Mouse (Mus musculus): ENCODE results near the gene Sfxn5. TPM values are rescaled to one million over a fixed set of nuclear protein-coding genes. Genes with fewer than 3 reads are reported as not detected.

Gene Sfxn5
- polyA plus RNA-seq, 2 experiments: 0.77 to 1.2 TPM

GRCm38 (mm10) chr6:85306375-85306774, 26.8 kb downstream of the Sfxn5 start:
- H3K27me3 ChIP-seq (ENCODE audit: control insufficient read depth, insufficient read depth, low read length): no peaks in the 10 kb centered on the region
- no peaks in the 10 kb centered on the region for H3K9me3 ChIP-seq (ENCODE audit: control insufficient read depth, low read length)
- WGBS (ENCODE audit: insufficient replicate concordance): 37% methylated on average over 3 of the region's 3 CpGs
- H3K36me3 ChIP-seq (replicated peaks; ENCODE audit: control insufficient read depth, insufficient read depth, low read depth): no peaks in the 10 kb centered on the region
- H3K4me2 ChIP-seq (ENCODE audit: low read depth): no peak overlapping the region
- no peak overlapping the region for H3K27ac ChIP-seq
- ATAC-seq (ENCODE audit: insufficient read depth): no peak
- H3K4me3 ChIP-seq (ENCODE audit: insufficient read depth in 1 of 2, low read depth in 2 of 2, low read length in 2 of 2): no peak overlapping the region
- TF ChIP-seq CTCF (IDR thresholded peaks at IDR 0.05; ENCODE audit: low read depth): no peak
- no peak for TF ChIP-seq EP300 (IDR thresholded peaks at IDR 0.05; ENCODE audit: low read depth)
- H3K4me1 ChIP-seq (replicated peaks; ENCODE audit: control insufficient read depth in 2 of 2, insufficient read depth in 2 of 2, low read length in 1 of 2): 0 out of 4 replicates have a peak, but pooled peaks cover 0 to 4% of the 10 kb centered on the region in 2 experiments
- H3K9ac ChIP-seq (replicated peaks): no peak overlapping the region
- DNase-seq (ENCODE audit: low read depth in 3 of 3, low spot score in 3 of 3): no peak

- ATAC-seq (ENCODE audit: insufficient read depth): no peak
- Histone ChIP-seq H3K9ac (replicated peaks) (no peak overlapping the region), H3K36me3 (replicated peaks; ENCODE audit: control insufficient read depth, insufficient read depth, low read depth) (no peaks in the 10 kb centered on the region)
These were observed 27.4 kb downstream of the Sfxn5 start for GRCm38 (mm10) chr6:85305826-85306225.

GRCm38 (mm10) chr6:85304966-85305365, 28.3 kb downstream of the Sfxn5 start:
- Histone ChIP-seq H3K9ac (replicated peaks) (no peak overlapping the region), H3K4me3 (ENCODE audit: insufficient read depth in 1 of 2, low read depth in 2 of 2, low read length in 2 of 2) (no peak overlapping the region), H3K27ac (no peak overlapping the region), H3K4me1 (replicated peaks; ENCODE audit: control insufficient read depth in 2 of 2, insufficient read depth in 2 of 2, low read length in 1 of 2) (0 out of 4 replicates have a peak, but pooled peaks cover 0 to 4% of the 10 kb centered on the region in 2 experiments), H3K36me3 (replicated peaks; ENCODE audit: control insufficient read depth, insufficient read depth, low read depth) (no peaks in the 10 kb centered on the region), H3K27me3 (ENCODE audit: control insufficient read depth, insufficient read depth, low read length) (no peaks in the 10 kb centered on the region), H3K9me3 (ENCODE audit: control insufficient read depth, low read length) (no peaks in the 10 kb centered on the region), H3K4me2 (ENCODE audit: low read depth) (no peak overlapping the region)
- WGBS (ENCODE audit: insufficient replicate concordance): 55% methylated on average over 5 of the region's 5 CpGs
- TF ChIP-seq CTCF (IDR thresholded peaks at IDR 0.05; ENCODE audit: low read depth) (no peak), EP300 (IDR thresholded peaks at IDR 0.05; ENCODE audit: low read depth) (no peak)
- DNase-seq (ENCODE audit: low read depth in 3 of 3, low spot score in 3 of 3): no peak
- ATAC-seq (ENCODE audit: insufficient read depth): no peak

More at GRCm38 (mm10) chr6:85305826-85306225, 27.4 kb downstream of the Sfxn5 start:
- no peak overlapping the region for H3K4me2 ChIP-seq (ENCODE audit: low read depth)
- H3K9me3 ChIP-seq (ENCODE audit: control insufficient read depth, low read length): no peaks in the 10 kb centered on the region
- no peak overlapping the region for H3K4me3 ChIP-seq (ENCODE audit: insufficient read depth in 1 of 2, low read depth in 2 of 2, low read length in 2 of 2)
- no peak overlapping the region for H3K27ac ChIP-seq
- 0 out of 4 replicates have a peak, but pooled peaks cover 0 to 4% of the 10 kb centered on the region in 2 experiments for H3K4me1 ChIP-seq (replicated peaks; ENCODE audit: control insufficient read depth in 2 of 2, insufficient read depth in 2 of 2, low read length in 1 of 2)
- TF ChIP-seq EP300 (IDR thresholded peaks at IDR 0.05; ENCODE audit: low read depth) (no peak), CTCF (IDR thresholded peaks at IDR 0.05; ENCODE audit: low read depth) (no peak)
- H3K27me3 ChIP-seq (ENCODE audit: control insufficient read depth, insufficient read depth, low read length): no peaks in the 10 kb centered on the region
- DNase-seq (ENCODE audit: low read depth in 3 of 3, low spot score in 3 of 3): no peak

GRCm38 (mm10) chr6:85302326-85303055, 30.7 kb downstream of the Sfxn5 start:
- no peak for DNase-seq (ENCODE audit: low read depth in 3 of 3, low spot score in 3 of 3)

GRCm38 (mm10) chr6:85295384-85296167, 37.6 kb downstream of the Sfxn5 start:
- H3K4me3 ChIP-seq (ENCODE audit: insufficient read depth in 1 of 2, low read depth in 2 of 2, low read length in 2 of 2): no peak overlapping the region
- TF ChIP-seq CTCF (IDR thresholded peaks at IDR 0.05; ENCODE audit: low read depth) (no peak), EP300 (IDR thresholded peaks at IDR 0.05; ENCODE audit: low read depth) (no peak)
- H3K4me1 ChIP-seq (replicated peaks; ENCODE audit: control insufficient read depth in 2 of 2, insufficient read depth in 2 of 2, low read length in 1 of 2): peaks cover 0 to 5% of the 10 kb centered on the region in 2 experiments; a peak in 2 of 4 replicates
- no peak for ATAC-seq (ENCODE audit: insufficient read depth)
- no peaks in the 10 kb centered on the region for H3K9me3 ChIP-seq (ENCODE audit: control insufficient read depth, low read length)
- no peak overlapping the region for H3K4me2 ChIP-seq (ENCODE audit: low read depth)
- no peak overlapping the region for H3K27ac ChIP-seq
- no peak for DNase-seq (ENCODE audit: low read depth in 3 of 3, low spot score in 3 of 3)
- no peak overlapping the region for H3K9ac ChIP-seq (replicated peaks)
- 52% methylated on average over 7 of the region's 7 CpGs for WGBS (ENCODE audit: insufficient replicate concordance)
- no peaks in the 10 kb centered on the region for H3K27me3 ChIP-seq (ENCODE audit: control insufficient read depth, insufficient read depth, low read length)
- no peaks in the 10 kb centered on the region for H3K36me3 ChIP-seq (replicated peaks; ENCODE audit: control insufficient read depth, insufficient read depth, low read depth)

More at GRCm38 (mm10) chr6:85302326-85303055, 30.7 kb downstream of the Sfxn5 start:
- H3K4me2 ChIP-seq (ENCODE audit: low read depth): no peak overlapping the region
- no peak overlapping the region for H3K4me3 ChIP-seq (ENCODE audit: insufficient read depth in 1 of 2, low read depth in 2 of 2, low read length in 2 of 2)
- ATAC-seq (ENCODE audit: insufficient read depth): no peak
- 0 out of 4 replicates have a peak, but pooled peaks cover 0 to 4% of the 10 kb centered on the region in 2 experiments for H3K4me1 ChIP-seq (replicated peaks; ENCODE audit: control insufficient read depth in 2 of 2, insufficient read depth in 2 of 2, low read length in 1 of 2)
- no peaks in the 10 kb centered on the region for H3K27me3 ChIP-seq (ENCODE audit: control insufficient read depth, insufficient read depth, low read length)
- no peak overlapping the region for H3K9ac ChIP-seq (replicated peaks)
- 52% methylated on average over 3 of the region's 3 CpGs for WGBS (ENCODE audit: insufficient replicate concordance)
- no peak overlapping the region for H3K27ac ChIP-seq
- TF ChIP-seq CTCF (IDR thresholded peaks at IDR 0.05; ENCODE audit: low read depth) (no peak), EP300 (IDR thresholded peaks at IDR 0.05; ENCODE audit: low read depth) (no peak)
- H3K9me3 ChIP-seq (ENCODE audit: control insufficient read depth, low read length): no peaks in the 10 kb centered on the region
- no peaks in the 10 kb centered on the region for H3K36me3 ChIP-seq (replicated peaks; ENCODE audit: control insufficient read depth, insufficient read depth, low read depth)

All from liver, embryonic 14.5 days (tissue).